Mouse (Mus musculus) spleen, postnatal 14 days (tissue): ENCODE measurements at regions not wholly inside any gene's neighbourhood (a gene's known extent, or its start where the extent isn't known, plus 50 kb on each side); places are given as distances from the start of the nearest gene placed in this dataset.
A peak's percentile ranks its signal among the peaks of the same experiment; 100 is the strongest.

Source experiments
- DNase-seq, 2 experiments: peaks; one replicate each; pipeline ENCODE4 v3.0.0; 2021 to 2022; ENCODE audit warnings: low spot score in 2 of 2

- no peak for DNase-seq
Measured at GRCm38 (mm10) chr9:50395543-50395942, 50.8 kb upstream of the Rpl10-ps3 start.

GRCm38 (mm10) chr9:50396051-50396450 lies 51.3 kb upstream of the Rpl10-ps3 start:
- DNase-seq: no peak

- DNase-seq: no peak
Measured at GRCm38 (mm10) chr9:50408396-50408795, 63.6 kb upstream of the Rpl10-ps3 start.

- DNase-seq: no peak
Measured at GRCm38 (mm10) chr9:50408845-50409244, 64.1 kb upstream of the Rpl10-ps3 start.

- no peak for DNase-seq
Measured at GRCm38 (mm10) chr9:50412986-50413385, 68.2 kb upstream of the Rpl10-ps3 start.

- DNase-seq: no peak
Measured at GRCm38 (mm10) chr9:50413514-50414335, 69.0 kb upstream of the Rpl10-ps3 start.

- DNase-seq: no peak
Measured at GRCm38 (mm10) chr9:50414796-50415340, 70.1 kb upstream of the Rpl10-ps3 start.

GRCm38 (mm10) chr9:50416677-50417076 lies 71.9 kb upstream of the Rpl10-ps3 start:
- no peak for DNase-seq

GRCm38 (mm10) chr9:50421061-50421460 lies 73.3 kb upstream of the Plet1 start:
- DNase-seq: no peak

- DNase-seq: no peak
Measured at GRCm38 (mm10) chr9:50421572-50422285, 72.6 kb upstream of the Plet1 start.

- no peak for DNase-seq
Measured at GRCm38 (mm10) chr9:50425866-50426495, 68.3 kb upstream of the Plet1 start.

GRCm38 (mm10) chr9:50430147-50430546 lies 64.2 kb upstream of the Plet1 start:
- DNase-seq: no peak

- no peak for DNase-seq
Measured at GRCm38 (mm10) chr9:50433525-50433924, 60.8 kb upstream of the Plet1 start.

- no peak for DNase-seq
Measured at GRCm38 (mm10) chr9:50433978-50434377, 60.3 kb upstream of the Plet1 start.

GRCm38 (mm10) chr9:50437830-50438722 lies 56.2 kb upstream of the Plet1 start:
- peak; percentile 25 to 44 for DNase-seq

GRCm38 (mm10) chr9:50438738-50439137 lies 55.6 kb upstream of the Plet1 start:
- DNase-seq: no peak

- no peak for DNase-seq
Measured at GRCm38 (mm10) chr9:50440222-50440621, 54.1 kb upstream of the Plet1 start.

GRCm38 (mm10) chr9:50440689-50441088 lies 53.6 kb upstream of the Plet1 start:
- no peak for DNase-seq

- peak in 1 of 2 experiments; percentile 44 for DNase-seq
Measured at GRCm38 (mm10) chr9:50443708-50444463, 50.4 kb upstream of the Plet1 start.
